Mouse (Mus musculus) gastrocnemius, postnatal 25 days (tissue): ENCODE data around the gene Dtnbp1. TPM values are rescaled to one million over a fixed set of nuclear protein-coding genes. Genes with fewer than 3 reads are reported as not detected.

Source experiments
- DNase-seq: peaks from one replicate; pipeline ENCODE4 v3.0.0; 2022
- total RNA-seq, 2 experiments: library from RNA; stranded (reverse); gene quantifications; 1 replicate in 1 of 2; 2 replicates in 1 of 2; pipeline ENCODE4 v1.2.3; 2021

Dtnbp1 gene
- total RNA-seq, 2 experiments from 2014 or later = 36.3 to 38.6 TPM

GRCm38 (mm10) chr13:44948320-44949250 lies 53.4 kb downstream of the Dtnbp1 start:
- DNase-seq = no peak

- no peak for DNase-seq
Measured at GRCm38 (mm10) chr13:44946880-44947635, 54.9 kb downstream of the Dtnbp1 start.

- DNase-seq = no peak
Measured at GRCm38 (mm10) chr13:44943618-44944017, 58.3 kb downstream of the Dtnbp1 start.

- DNase-seq = no peak
Measured at GRCm38 (mm10) chr13:44939326-44940035, 62.5 kb downstream of the Dtnbp1 start.

GRCm38 (mm10) chr13:44937681-44938080 lies 64.3 kb downstream of the Dtnbp1 start:
- DNase-seq = no peak

GRCm38 (mm10) chr13:44933575-44933974 lies 68.4 kb downstream of the Dtnbp1 start:
- DNase-seq = no peak

- DNase-seq = no peak
Measured at GRCm38 (mm10) chr13:44932307-44933264, 69.4 kb downstream of the Dtnbp1 start.

- DNase-seq = no peak
Measured at GRCm38 (mm10) chr13:44926311-44926710, 75.6 kb downstream of the Dtnbp1 start.

- no peak for DNase-seq
Measured at GRCm38 (mm10) chr13:44925173-44925572, 76.8 kb downstream of the Dtnbp1 start.

GRCm38 (mm10) chr13:44924042-44924441 lies 77.9 kb downstream of the Dtnbp1 start:
- DNase-seq = no peak

- no peak for DNase-seq
Measured at GRCm38 (mm10) chr13:44921721-44922120, 80.2 kb downstream of the Dtnbp1 start.

- DNase-seq = no peak
Measured at GRCm38 (mm10) chr13:44921095-44921494, 80.9 kb downstream of the Dtnbp1 start.

GRCm38 (mm10) chr13:44918269-44918668 lies 83.7 kb downstream of the Dtnbp1 start:
- no peak for DNase-seq

GRCm38 (mm10) chr13:44917202-44917601 lies 84.7 kb downstream of the Dtnbp1 start:
- no peak for DNase-seq

GRCm38 (mm10) chr13:44915945-44916344 lies 86.0 kb downstream of the Dtnbp1 start:
- no peak for DNase-seq

GRCm38 (mm10) chr13:44915382-44915781 lies 86.6 kb downstream of the Dtnbp1 start:
- no peak for DNase-seq

- DNase-seq = no peak
Measured at GRCm38 (mm10) chr13:44913560-44913959, 88.4 kb downstream of the Dtnbp1 start.

GRCm38 (mm10) chr13:44912851-44913250 lies 89.1 kb downstream of the Dtnbp1 start:
- DNase-seq = peak; percentile 78

- no peak for DNase-seq
Measured at GRCm38 (mm10) chr13:44908790-44909189, 93.2 kb downstream of the Dtnbp1 start.

GRCm38 (mm10) chr13:44907702-44908101 lies 94.2 kb downstream of the Dtnbp1 start:
- DNase-seq = peak; percentile 86

- DNase-seq = no peak
Measured at GRCm38 (mm10) chr13:44906141-44906540, 95.8 kb downstream of the Dtnbp1 start.
